Mouse (Mus musculus) 416B (cell line): Measurements from ENCODE around the gene Atxn7l2.

Experiments used
- DNase-seq: peaks from one replicate; pipeline ENCODE4 v3.0.0; 2011; ENCODE audit warnings: low read depth

The Atxn7l2 gene

DNA sequence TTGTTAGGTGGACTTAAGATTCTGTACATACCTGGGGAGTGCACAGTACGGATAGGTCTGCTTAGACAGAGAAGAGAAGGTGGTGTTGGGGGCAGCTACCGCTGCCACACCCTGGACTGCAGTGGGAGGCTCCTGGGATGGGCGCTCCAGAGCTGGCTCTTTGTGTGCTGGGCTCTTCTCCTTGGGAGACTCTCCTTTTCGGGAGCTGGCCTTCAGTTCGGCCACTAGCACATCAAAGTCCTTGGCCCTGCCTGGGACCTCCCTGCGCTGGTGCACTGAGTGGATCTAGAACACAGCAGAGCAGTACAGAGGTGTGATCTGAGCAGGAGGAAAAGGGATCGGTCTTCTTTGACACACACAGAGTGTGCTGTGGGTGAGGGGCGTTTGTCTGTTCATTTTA, 5.1 kb downstream of the Atxn7l2 start:
- DNase-seq = no peak

- DNase-seq = no peak
These were observed 6.3 kb downstream of the Atxn7l2 start for GRCm38 (mm10) chr3:108204470-108204869.

GRCm38 (mm10) chr3:108203621-108204325, 7.0 kb downstream of the Atxn7l2 start:
- DNase-seq = peak; percentile 69

- no peak for DNase-seq
These were observed 7.5 kb downstream of the Atxn7l2 start for GRCm38 (mm10) chr3:108203212-108203611.

DNA sequence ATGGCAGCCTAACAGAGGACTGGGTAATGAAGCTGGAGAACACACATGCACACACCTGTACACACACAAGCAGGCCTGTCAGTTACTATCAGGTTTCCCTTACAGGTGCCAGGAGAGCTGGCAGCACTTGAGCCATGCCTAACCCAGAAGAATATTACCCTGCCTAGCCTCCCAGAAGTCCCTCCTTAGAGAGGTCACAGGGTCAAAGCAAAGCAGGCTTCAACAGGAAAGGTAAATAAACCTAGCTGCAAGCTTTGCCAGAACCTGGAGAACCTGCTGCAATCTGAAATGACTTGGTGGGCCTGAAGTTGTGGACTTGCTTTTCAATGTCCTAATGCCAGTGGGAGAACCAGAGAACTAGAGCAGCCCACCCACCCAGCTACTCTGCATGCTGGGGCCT, 8.2 kb downstream of the Atxn7l2 start:
- DNase-seq = no peak

DNA sequence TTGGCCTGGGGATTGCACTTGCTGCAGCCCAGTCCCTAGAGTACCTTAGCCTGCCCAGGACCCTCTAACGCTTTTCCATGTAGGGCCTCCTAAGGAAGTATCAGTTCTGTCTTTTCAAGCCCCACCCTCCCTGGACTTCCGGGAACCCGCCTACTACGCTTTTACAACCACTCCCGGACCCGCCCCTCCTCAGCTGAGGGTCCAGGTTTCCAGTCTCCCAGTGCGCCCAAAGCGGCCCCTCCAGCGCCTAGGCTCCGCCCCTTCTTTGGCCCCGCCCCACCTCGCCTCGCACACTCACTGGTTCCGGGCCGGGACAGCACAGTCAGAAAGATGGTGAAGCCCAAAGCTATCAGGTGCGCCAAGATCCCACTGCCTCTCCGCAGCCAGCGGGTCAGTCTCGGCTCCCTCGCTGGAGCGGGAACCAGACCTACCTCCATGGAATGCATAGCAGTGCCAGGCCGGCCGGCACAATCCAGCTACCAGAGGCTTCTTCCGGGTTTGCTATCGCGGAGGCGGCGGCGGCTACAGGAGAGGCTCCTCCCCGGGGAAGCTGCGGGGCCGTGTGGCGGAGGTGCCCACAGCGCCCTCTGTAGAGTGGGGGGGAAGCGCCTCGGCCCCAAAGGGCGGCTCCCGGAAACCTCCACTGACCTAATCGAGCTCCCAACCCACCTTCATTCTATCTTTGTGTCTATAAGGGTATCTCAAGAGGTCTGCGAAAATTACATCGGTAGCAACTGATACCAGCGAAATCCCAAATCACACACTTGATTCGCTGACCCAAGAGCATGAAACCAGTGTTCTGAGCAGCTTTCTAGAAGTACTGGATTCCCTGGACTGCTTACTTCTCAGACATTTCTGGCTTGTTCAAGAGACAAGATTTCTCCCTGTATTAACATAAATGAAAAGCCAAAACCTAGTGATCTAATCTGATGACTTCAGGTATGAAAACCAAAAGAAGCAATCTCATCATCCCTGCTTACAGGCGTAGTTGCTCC, 10.1 kb downstream of the Atxn7l2 start, which contains the start of gene Cyb561d1:
Gene Cyb561d1, minus strand, starts transcription at position 884 of the 995 bp plus-strand sequence.
- peak; percentile 96 for DNase-seq

DNA sequence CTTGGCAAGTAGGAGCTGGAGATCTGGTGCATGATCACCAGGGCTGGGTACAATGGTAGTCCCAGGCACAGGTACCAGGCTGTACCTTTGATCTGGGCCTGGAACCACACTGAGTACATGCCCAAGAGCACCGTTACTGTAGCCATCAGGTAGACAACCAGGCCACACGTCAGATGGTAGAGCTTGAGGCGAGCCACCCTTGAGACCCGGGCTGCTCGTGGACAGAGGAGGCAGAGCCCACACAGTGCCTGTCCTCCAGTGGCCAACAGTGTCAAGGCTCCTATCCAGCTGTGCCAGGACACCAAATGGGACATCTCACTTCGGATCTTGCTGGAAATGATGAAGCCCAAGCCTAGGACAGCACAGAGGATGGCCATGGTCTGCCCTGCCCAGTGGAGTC, 11.5 kb downstream of the Atxn7l2 start:
- no peak for DNase-seq

DNA sequence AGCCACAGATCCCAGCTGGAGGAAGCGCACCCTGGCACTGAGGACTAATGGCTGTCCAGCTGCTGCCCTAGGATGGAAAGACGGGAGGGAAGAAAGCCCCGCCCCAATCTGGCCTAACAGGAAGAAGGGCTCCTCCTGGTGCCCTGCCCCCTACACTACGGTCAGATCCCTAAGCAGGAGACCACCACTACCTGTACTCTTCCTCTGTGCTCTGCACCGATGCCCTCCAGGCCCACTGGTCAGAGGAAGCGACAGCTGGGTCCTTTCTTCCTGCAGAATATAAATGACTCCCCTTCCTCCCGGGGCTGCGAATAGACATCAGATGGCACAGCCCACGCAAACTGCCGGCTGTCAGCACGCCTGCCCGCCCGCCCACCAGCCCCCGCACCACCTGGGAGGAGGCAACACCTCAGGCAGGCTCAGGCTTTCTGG, 13.7 kb downstream of the Atxn7l2 start:
- DNase-seq = no peak

- no peak for DNase-seq
These were observed 14.7 kb downstream of the Atxn7l2 start for GRCm38 (mm10) chr3:108195941-108196590.

- DNase-seq = peak; percentile 97
These were observed 15.4 kb downstream of the Atxn7l2 start for GRCm38 (mm10) chr3:108195287-108195686.

GRCm38 (mm10) chr3:108193686-108194085, 17.0 kb downstream of the Atxn7l2 start:
- DNase-seq = no peak

DNA sequence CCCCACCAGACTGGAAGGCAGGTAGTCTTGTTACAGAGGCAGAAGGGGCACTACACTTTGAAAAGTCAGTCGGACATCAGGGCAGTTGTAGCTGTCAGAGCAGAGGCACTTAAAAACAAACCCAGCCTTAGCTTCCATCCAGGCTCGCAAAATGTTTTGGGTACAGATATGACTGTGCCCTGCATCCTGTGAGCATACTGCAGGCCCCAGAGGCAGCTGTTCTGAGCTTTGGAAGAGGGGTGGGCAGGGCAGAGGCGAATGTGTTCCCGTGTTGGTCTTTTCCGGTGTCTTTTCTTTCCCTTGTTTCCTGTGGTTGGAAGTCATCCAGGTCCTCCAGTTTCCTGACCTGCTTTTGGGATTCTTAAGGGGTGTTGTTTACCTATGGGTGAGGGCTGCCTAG, 20.8 kb downstream of the Atxn7l2 start:
- DNase-seq = no peak

DNA sequence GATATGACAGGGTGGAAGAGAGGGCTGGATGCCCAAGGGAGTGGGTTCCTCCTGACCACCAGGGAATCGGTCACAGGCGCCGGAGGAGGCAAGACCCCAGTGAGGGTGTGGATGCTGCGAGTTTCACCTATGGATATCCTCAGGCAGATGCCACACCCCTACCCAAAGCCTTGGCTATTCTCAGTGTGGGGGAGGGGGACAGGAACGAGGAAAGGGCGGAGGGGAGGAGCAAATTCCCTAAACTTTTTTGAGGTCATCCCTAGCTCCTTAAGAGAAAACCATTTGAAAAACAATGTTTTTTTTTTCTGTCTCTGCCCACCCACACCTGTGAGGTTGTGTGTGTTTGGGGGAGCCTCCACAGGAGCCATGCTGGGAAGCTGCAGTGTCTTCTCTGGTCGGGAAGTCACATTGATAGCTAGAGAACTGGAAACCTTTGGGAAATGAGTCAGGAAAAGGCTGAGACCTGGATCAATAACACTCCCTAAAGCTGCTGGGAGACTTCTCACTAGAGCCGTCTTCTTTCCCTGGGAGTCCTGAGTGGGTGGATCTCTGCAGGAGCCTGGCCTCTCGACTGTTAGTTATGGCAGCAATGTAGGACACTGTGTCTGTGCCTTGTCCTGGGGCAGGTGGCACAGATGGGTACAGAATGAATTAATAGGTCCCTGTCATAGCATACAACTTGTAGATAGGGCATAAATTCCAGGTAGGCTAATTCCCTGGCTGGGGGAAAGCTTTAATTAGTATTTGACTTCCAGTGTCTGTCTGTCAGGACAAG, 21.8 kb downstream of the Atxn7l2 start:
- no peak for DNase-seq

- peak; percentile 26 for DNase-seq
These were observed 23.5 kb downstream of the Atxn7l2 start for GRCm38 (mm10) chr3:108187111-108187795.

DNA sequence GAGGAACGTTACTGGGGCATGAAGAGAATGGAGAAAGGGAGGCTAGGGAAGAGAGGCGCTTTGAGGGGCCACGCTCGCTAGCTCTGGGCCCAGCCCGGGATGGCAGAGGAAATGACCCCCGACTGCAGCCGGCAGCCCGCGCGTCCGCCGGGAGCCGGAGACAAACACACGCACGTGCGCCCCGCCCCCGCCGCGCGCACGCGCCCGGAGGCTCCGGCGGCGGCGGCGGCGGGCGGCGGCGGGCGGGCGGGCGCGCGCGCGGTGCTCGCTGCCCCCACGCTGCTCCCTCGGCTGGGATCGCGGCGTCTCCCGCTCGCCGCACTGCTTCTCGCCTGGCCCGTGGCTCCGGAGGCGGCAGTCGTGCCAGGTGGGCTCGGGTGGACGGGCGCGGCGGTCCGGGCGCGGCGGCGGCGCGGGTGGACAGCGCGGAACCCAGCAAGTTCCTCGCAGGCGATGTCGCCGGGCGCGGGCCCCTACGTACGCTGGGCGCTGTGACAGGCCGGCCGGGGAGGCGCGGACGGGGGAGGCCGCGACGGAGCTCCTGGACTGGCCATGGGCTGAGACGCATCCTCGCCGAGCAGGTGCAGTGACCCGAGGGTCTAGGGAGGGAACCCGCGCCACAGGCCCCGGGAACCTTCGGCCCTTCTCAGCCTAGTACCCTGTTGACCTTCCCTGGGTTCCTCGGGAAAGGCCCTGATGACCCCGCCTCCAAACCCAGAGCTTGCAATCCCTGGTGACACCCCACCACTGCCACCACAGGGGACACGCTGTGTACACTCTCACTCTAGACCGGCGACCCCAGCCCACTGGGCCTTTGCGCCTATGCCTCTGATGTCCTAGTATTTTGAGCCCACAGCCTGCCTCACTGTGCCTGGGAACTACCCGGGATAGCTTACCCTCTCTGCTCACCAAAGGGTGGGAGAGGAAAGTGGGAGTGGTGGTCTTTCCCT, 24.4 kb downstream of the Atxn7l2 start, which contains the start of gene Amigo1:
Gene Amigo1, plus strand, starts transcription at position 238 of the 950 bp plus-strand sequence.
- DNase-seq = peak; percentile 33

GRCm38 (mm10) chr3:108185460-108186097, 25.2 kb downstream of the Atxn7l2 start:
- DNase-seq = no peak

GRCm38 (mm10) chr3:108184742-108185141, 26.0 kb downstream of the Atxn7l2 start:
- DNase-seq = no peak

GRCm38 (mm10) chr3:108180514-108180913, 30.2 kb downstream of the Atxn7l2 start:
- DNase-seq = no peak
